28 mouse cellular contexts compared by ENCODE assay signal in genomic region chr6:29866935-29867724, GRCm38 (mm10). TPM values are rescaled to one million over a fixed set of nuclear protein-coding genes. Genes with fewer than 3 reads are reported as not detected.
A peak's percentile ranks its signal among the peaks of the same experiment; 100 is the strongest.
DNase-seq lines count a peak whose midpoint lies in the region; ATAC-seq and TF ChIP-seq lines count a peak whose summit lies in the region.
"Had no signal": no experiment of that assay in that cellular context is flagged by ENCODE, and none has a peak within 500 bp of the region (broad histone marks: within the 10 kb centered on the region; RNA-seq: fewer than 3 reads in every experiment).

No protein-coding gene starts in this region.

- H3K36me3 ChIP-seq in heart, embryonic 13.5 days, result peaks cover 17% of the 10 kb centered on the region
- no peaks in the 10 kb centered on the region for H3K36me3 ChIP-seq in heart, embryonic 16.5 days (ENCODE audit: control insufficient read depth, insufficient read depth)
- H3K36me3 ChIP-seq: embryonic facial prominence, embryonic 15.5 days; lung, embryonic 15.5 days had no signal

- ATAC-seq in heart, embryonic 13.5 days (ENCODE audit: extremely low read depth, insufficient number of reproducible peaks, low FRiP score, low TSS enrichment), result no peak
- peak; percentile 87; the same call in 1 of the 2 replicates for ATAC-seq in heart, embryonic 16.5 days (replicated peaks; ENCODE audit: extremely low read depth, insufficient read depth, low FRiP score)
- ATAC-seq: activated CD4-positive, CD25-positive, alpha-beta regulatory T cell, adult 4 months; forebrain, embryonic 14.5 days; inflammation-experienced regulatory T-cells, adult 6 months; midbrain, embryonic 13.5 days; Patski had no signal

- no peaks in the 10 kb centered on the region for H3K9me3 ChIP-seq in heart, embryonic 13.5 days
- no peaks in the 10 kb centered on the region for H3K9me3 ChIP-seq in heart, embryonic 16.5 days (replicated peaks; ENCODE audit: control insufficient read depth, low read length)
- H3K9me3 ChIP-seq: embryonic facial prominence, embryonic 15.5 days; kidney, embryonic 15.5 days; limb, embryonic 15.5 days; lung, embryonic 15.5 days; midbrain, embryonic 13.5 days had no signal

- no peak for TF ChIP-seq CTCF in lung, adult 2 months (IDR thresholded peaks at IDR 0.05; ENCODE audit: insufficient read depth, low read length)

- no peak overlapping the region for H3K4me3 ChIP-seq in heart, embryonic 13.5 days
- no peak overlapping the region for H3K4me3 ChIP-seq in heart, embryonic 16.5 days (ENCODE audit: low read length)
- H3K4me3 ChIP-seq in lung, adult 2 months (replicated peaks; ENCODE audit: extremely low read depth, low read depth, low read length), result no peak overlapping the region
- H3K4me3 ChIP-seq: embryonic facial prominence, embryonic 15.5 days; kidney, embryonic 15.5 days; limb, embryonic 15.5 days; lung, embryonic 15.5 days; megakaryocyte, embryonic 14.5 days; midbrain, embryonic 13.5 days had no signal

- 57% methylated on average over 9 of the region's 9 CpGs for WGBS in heart, embryonic 13.5 days
- 59% methylated on average over 9 of the region's 9 CpGs for WGBS in heart, embryonic 16.5 days
- 86% methylated on average over 9 of the region's 9 CpGs for WGBS in lung, adult 2 months

- intact Hi-C loops in heart, postnatal 36 days (cut with DNase I), result no loop called here

- H3K9ac ChIP-seq in heart, embryonic 13.5 days, result no peak overlapping the region
- H3K9ac ChIP-seq in heart, embryonic 16.5 days (ENCODE audit: low read length), result no peak overlapping the region
- H3K9ac ChIP-seq: embryonic facial prominence, embryonic 15.5 days; hindbrain, embryonic 14.5 days; kidney, embryonic 15.5 days; limb, embryonic 15.5 days; liver, embryonic 14.5 days; lung, embryonic 15.5 days; midbrain, embryonic 13.5 days had no signal

- H3K27me3 ChIP-seq in heart, embryonic 13.5 days (replicated peaks), result no peaks in the 10 kb centered on the region
- H3K27me3 ChIP-seq in heart, embryonic 16.5 days (ENCODE audit: control insufficient read depth, insufficient read depth, low read length), result no peaks in the 10 kb centered on the region
- H3K27me3 ChIP-seq: embryonic facial prominence, embryonic 15.5 days; kidney, embryonic 15.5 days; limb, embryonic 15.5 days; lung, embryonic 15.5 days; megakaryocyte, embryonic 14.5 days; midbrain, embryonic 13.5 days; Patski had no signal

- H3K27ac ChIP-seq in heart, embryonic 13.5 days (replicated peaks), result peak overlapping the region; percentile 82
- peak overlapping the region; percentile 92 for H3K27ac ChIP-seq in heart, embryonic 16.5 days (ENCODE audit: low read length)
- H3K27ac ChIP-seq: embryonic facial prominence, embryonic 15.5 days; hindbrain, embryonic 14.5 days; kidney, embryonic 15.5 days; limb, embryonic 15.5 days; liver, embryonic 14.5 days; lung, embryonic 15.5 days; midbrain, embryonic 13.5 days had no signal

- peaks cover 19% of the 10 kb centered on the region for H3K4me1 ChIP-seq in heart, embryonic 13.5 days
- H3K4me1 ChIP-seq in heart, embryonic 16.5 days (ENCODE audit: control insufficient read depth, insufficient read depth, low read length), result peaks cover 6% of the 10 kb centered on the region
- no peaks in the 10 kb centered on the region for H3K4me1 ChIP-seq in lung, adult 2 months (ENCODE audit: control insufficient read depth, insufficient read depth, low read length)
- H3K4me1 ChIP-seq: embryonic facial prominence, embryonic 15.5 days; limb, embryonic 15.5 days; lung, embryonic 15.5 days; megakaryocyte, embryonic 14.5 days had no signal

- TF ChIP-seq POLR2A in lung, adult 2 months (IDR thresholded peaks at IDR 0.05; ENCODE audit: borderline replicate concordance, extremely low read depth, low read depth, low read length), result no peak

- H3K4me2 ChIP-seq in heart, embryonic 13.5 days, result no peak overlapping the region
- H3K4me2 ChIP-seq in heart, embryonic 16.5 days (ENCODE audit: low read depth, low read length), result no peak overlapping the region
- H3K4me2 ChIP-seq: embryonic facial prominence, embryonic 15.5 days; hindbrain, embryonic 14.5 days; kidney, embryonic 15.5 days; limb, embryonic 15.5 days; lung, embryonic 15.5 days; midbrain, embryonic 13.5 days had no signal

- DNase-seq in heart, adult 11 months, result peak; percentile 83
- DNase-seq in heart, postnatal 36 days, result no peak
- no peak for DNase-seq in heart, adult 8-10 months (ENCODE audit: low spot score)
- DNase-seq in ES-CJ7 (ENCODE audit: low read depth, low spot score), result peak; percentile 54
- DNase-seq in lung, adult 2 months, result no peak
- no peak for DNase-seq in kidney, adult 9 months
- DNase-seq: adrenal gland, postnatal 25 days; cerebellum, adult 8-10 months; kidney, postnatal 4 days; left cerebral cortex, postnatal 4 days; lung, postnatal 36 days; retina, postnatal 1 day; right cerebral cortex, postnatal 25 days had no signal

RNA-seq across cellular contexts. Expression of gene Strip2, which starts 49.7 kb away (rescaled TPM):
- 10 to 100 TPM; 50.0 to 53.1 TPM for total RNA-seq in heart, postnatal 36 days (2021)
- polyA plus RNA-seq in heart, embryonic 13.5 days (2015; fragmentation: Nextera tagmentation; extraction: Ambion mirVana), result 37.4 and 39.3 TPM in 2 replicates
- 10 to 100 TPM; 51.6 to 63.6 (median 58.9) TPM for total RNA-seq in heart, adult 8-10 months (2022)
- 66.6 and 72.8 TPM in 2 replicates for polyA plus RNA-seq in heart, embryonic 16.5 days (2015; fragmentation: Nextera tagmentation; extraction: Ambion mirVana)
- 0.79 and 0.89 TPM in 2 replicates for polyA plus RNA-seq in lung, adult 2 months (2012; rRNA removed)
- total RNA-seq: granulocyte monocyte progenitor cell, adult 5-6 weeks had no signal
- polyA plus RNA-seq: activated CD4-positive, CD25-positive, alpha-beta regulatory T cell, adult 4 months had no signal

Comparison
In these comparisons a context has a peak if more than half of its experiments do, and no peak if none do; other contexts are left out.
1. DNase-seq: peak in heart, adult 11 months (single experiment) and ES-CJ7 (single experiment); none in heart, postnatal 36 days (0 of 2), heart, adult 8-10 months (single experiment), lung, adult 2 months (single experiment) and kidney, adult 9 months (single experiment).
2. RNA of gene Strip2, which starts 49.7 kb away (polyA plus RNA-seq): 66.6 to 72.8 TPM in heart, embryonic 16.5 days and 37.4 to 39.3 TPM in heart, embryonic 13.5 days; 0.79 to 0.89 TPM in lung, adult 2 months; every median in the first group is over 10 times any median in the second.